Mouse (Mus musculus): ENCODE data around the gene Spata21. TPM values are rescaled to one million over a fixed set of nuclear protein-coding genes. Genes with fewer than 3 reads are reported as not detected.

Gene Spata21
- total RNA-seq, 2 experiments from 2014 or later, result not detected

- no peak for ATAC-seq (replicated peaks; ENCODE audit: low FRiP score, low TSS enrichment, poor library complexity, severe bottlenecking)
Observed at GRCm38 (mm10) chr4:141146491-141147033, 58.4 kb downstream of the Spata21 start.

- peak; percentile 78 for ATAC-seq (replicated peaks; ENCODE audit: low FRiP score, low TSS enrichment, poor library complexity, severe bottlenecking)
Observed at GRCm38 (mm10) chr4:141147112-141148008, 59.2 kb downstream of the Spata21 start, which contains the start of gene Fbxo42. Fbxo42 (plus strand) TSS chr4:141147913.

GRCm38 (mm10) chr4:141148009-141148801 is 60.1 kb downstream of the Spata21 start:
- peak; percentile 59 for ATAC-seq (replicated peaks; ENCODE audit: low FRiP score, low TSS enrichment, poor library complexity, severe bottlenecking)

- ATAC-seq (replicated peaks; ENCODE audit: low FRiP score, low TSS enrichment, poor library complexity, severe bottlenecking), result no peak
Observed at GRCm38 (mm10) chr4:141149116-141149515, 61.0 kb downstream of the Spata21 start.

GRCm38 (mm10) chr4:141157485-141157884 is 69.4 kb downstream of the Spata21 start:
- no peak for ATAC-seq (replicated peaks; ENCODE audit: low FRiP score, low TSS enrichment, poor library complexity, severe bottlenecking)

GRCm38 (mm10) chr4:141158609-141159008 is 70.5 kb downstream of the Spata21 start:
- ATAC-seq (replicated peaks; ENCODE audit: low FRiP score, low TSS enrichment, poor library complexity, severe bottlenecking), result no peak

- peak; percentile 32 for ATAC-seq (replicated peaks; ENCODE audit: low FRiP score, low TSS enrichment, poor library complexity, severe bottlenecking)
Observed at GRCm38 (mm10) chr4:141159093-141159492, 71.0 kb downstream of the Spata21 start.

- no peak for ATAC-seq (replicated peaks; ENCODE audit: low FRiP score, low TSS enrichment, poor library complexity, severe bottlenecking)
Observed at GRCm38 (mm10) chr4:141159666-141160065, 71.5 kb downstream of the Spata21 start.

GRCm38 (mm10) chr4:141160193-141160592 is 72.1 kb downstream of the Spata21 start:
- no peak for ATAC-seq (replicated peaks; ENCODE audit: low FRiP score, low TSS enrichment, poor library complexity, severe bottlenecking)

GRCm38 (mm10) chr4:141161699-141162208 is 73.6 kb downstream of the Spata21 start:
- ATAC-seq (replicated peaks; ENCODE audit: low FRiP score, low TSS enrichment, poor library complexity, severe bottlenecking), result peak; percentile 80

Other genes starting within 250 kb of the Spata21 start
- 0.79 TPM in 1 of 2 replicates, not detected in the other for gene Padi1, start 242.6 kb upstream of the Spata21 start, total RNA-seq (2014; fragmentation: Nextera tagmentation)
- 0.33 TPM in 1 of 2 replicates, not detected in the other for gene Padi1, start 242.6 kb upstream of the Spata21 start, total RNA-seq (2017)
- 1.3 and 1.6 TPM in 2 replicates for gene Padi2, start 182.0 kb upstream of the Spata21 start, total RNA-seq (2014; fragmentation: Nextera tagmentation)
- 2.9 and 3.8 TPM in 2 replicates for gene Padi2, start 182.0 kb upstream of the Spata21 start, total RNA-seq (2017)
- 154 and 177 TPM in 2 replicates for gene Sdhb, start 127.1 kb upstream of the Spata21 start, total RNA-seq (2014; fragmentation: Nextera tagmentation)
- gene Sdhb, start 127.1 kb upstream of the Spata21 start, total RNA-seq (2017), result 99.5 and 128 TPM in 2 replicates
- gene Atp13a2, start 101.5 kb upstream of the Spata21 start, total RNA-seq (2014; fragmentation: Nextera tagmentation), result 24.6 and 25.2 TPM in 2 replicates
- gene Atp13a2, start 101.5 kb upstream of the Spata21 start, total RNA-seq (2017), result 20.4 and 28.7 TPM in 2 replicates
- gene Mfap2, start 77.9 kb upstream of the Spata21 start, total RNA-seq (2014; fragmentation: Nextera tagmentation), result not detected in 2 replicates
- not detected in 2 replicates for gene Mfap2, start 77.9 kb upstream of the Spata21 start, total RNA-seq (2017)
- gene Crocc, start 27.8 kb upstream of the Spata21 start, total RNA-seq (2014; fragmentation: Nextera tagmentation), result 6.9 and 8.9 TPM in 2 replicates
- gene Crocc, start 27.8 kb upstream of the Spata21 start, total RNA-seq (2017), result 1.3 and 5.7 TPM in 2 replicates
- 127 and 188 TPM in 2 replicates for gene Necap2, start 10.0 kb upstream of the Spata21 start, total RNA-seq (2014; fragmentation: Nextera tagmentation)
- gene Necap2, start 10.0 kb upstream of the Spata21 start, total RNA-seq (2017), result 123 and 153 TPM in 2 replicates
- 29.0 and 42.6 TPM in 2 replicates for gene Szrd1, start 51.4 kb downstream of the Spata21 start, total RNA-seq (2014; fragmentation: Nextera tagmentation)
- 33.3 and 37.4 TPM in 2 replicates for gene Szrd1, start 51.4 kb downstream of the Spata21 start, total RNA-seq (2017)
- gene Fbxo42, start 59.6 kb downstream of the Spata21 start, total RNA-seq (2014; fragmentation: Nextera tagmentation), result 15.3 and 16.1 TPM in 2 replicates
- 6.7 and 10.2 TPM in 2 replicates for gene Fbxo42, start 59.6 kb downstream of the Spata21 start, total RNA-seq (2017)
- 0.81 and 10.9 TPM in 2 replicates for gene Rsg1, start 125.6 kb downstream of the Spata21 start, total RNA-seq (2014; fragmentation: Nextera tagmentation)
- 3.2 TPM in 1 of 2 replicates, not detected in the other for gene Rsg1, start 125.6 kb downstream of the Spata21 start, total RNA-seq (2017)
- not detected in 2 replicates for gene Arhgef19, start 151.2 kb downstream of the Spata21 start, total RNA-seq (2014; fragmentation: Nextera tagmentation)
- not detected in 2 replicates for gene Arhgef19, start 151.2 kb downstream of the Spata21 start, total RNA-seq (2017)
- 0.30 and 1.2 TPM in 2 replicates for gene Epha2, start 212.9 kb downstream of the Spata21 start, total RNA-seq (2014; fragmentation: Nextera tagmentation)
- not detected in 2 replicates for gene Epha2, start 212.9 kb downstream of the Spata21 start, total RNA-seq (2017)